Mouse (Mus musculus): ENCODE results near the gene Hcfc1r1. TPM values are rescaled to one million over a fixed set of nuclear protein-coding genes. Genes with fewer than 3 reads are reported as not detected.

Hcfc1r1 gene
- total RNA-seq (2023): 34.9 TPM

GRCm38 (mm10) chr17:23673424-23674073 is at the start of gene Hcfc1r1, which contains the start of gene Thoc6:
Gene Hcfc1r1 (plus strand): TSS chr17:23673596.
Gene Thoc6 (minus strand): TSS chr17:23673882.

GRCm38 (mm10) chr17:23644613-23645495 is 28.5 kb upstream of the Hcfc1r1 start, which contains the start of gene Mmp25:
Gene Mmp25 (minus strand): TSS chr17:23645277.

DNA sequence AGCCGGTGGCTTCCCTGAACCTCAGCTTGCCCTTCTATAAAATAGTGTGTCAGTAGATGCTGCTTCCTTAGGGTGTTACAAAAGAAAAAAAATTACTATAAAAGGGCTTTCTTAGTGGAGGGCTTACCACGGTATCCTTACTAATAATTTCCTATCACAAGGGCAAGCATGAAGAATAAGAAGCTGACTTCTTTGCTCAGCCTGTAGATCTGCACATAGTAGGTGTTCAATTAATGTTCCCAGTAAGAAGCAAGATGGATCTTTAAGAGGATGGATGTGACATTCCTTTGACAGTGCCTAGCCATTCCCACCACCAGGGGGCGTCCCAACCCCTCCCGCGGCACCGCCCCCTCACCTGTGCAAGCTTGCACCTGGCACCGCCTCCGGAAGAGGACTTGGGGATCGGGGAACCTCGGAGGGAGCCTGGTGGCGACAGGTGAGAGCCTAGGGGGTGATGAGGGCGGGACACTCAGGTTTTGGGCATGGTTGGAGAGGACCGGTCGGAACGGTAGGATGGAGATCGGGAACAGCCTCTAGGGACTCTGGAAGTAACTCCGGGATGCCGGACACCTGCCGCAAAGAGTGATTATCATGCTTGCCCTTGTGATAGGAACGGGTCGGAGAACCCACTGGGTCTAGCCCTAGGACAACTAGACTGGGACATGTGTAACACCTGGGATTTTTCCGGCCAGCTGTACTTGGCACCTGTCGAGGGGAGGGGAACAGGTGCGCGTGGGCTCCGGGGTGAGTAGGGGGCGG is 13.1 kb upstream of the Hcfc1r1 start, which contains the start of gene Bicdl2:
Gene Bicdl2 (plus strand): TSS at position 390 of the 759 bp plus-strand sequence.

GRCm38 (mm10) chr17:23677236-23677679 is 3.9 kb downstream of the Hcfc1r1 start, which contains the start of gene Tnfrsf12a:
Gene Tnfrsf12a (minus strand): TSS chr17:23677468.

GRCm38 (mm10) chr17:23679127-23679835 is 5.9 kb downstream of the Hcfc1r1 start, which contains the start of gene Cldn6:
Gene Cldn6 (plus strand): TSS chr17:23679249.

GRCm38 (mm10) chr17:23683856-23684672 is 10.7 kb downstream of the Hcfc1r1 start, which contains the start of gene Cldn9:
Gene Cldn9 (minus strand): TSS chr17:23684026.

GRCm38 (mm10) chr17:23722376-23723125 is 49.2 kb downstream of the Hcfc1r1 start, which contains the start of gene 1520401A03Rik:
Gene 1520401A03Rik (minus strand): TSS chr17:23722783.

Other genes with a start within 250 kb of the Hcfc1r1 start
- not detected for gene Vmn2r117, start 193.9 kb upstream of the Hcfc1r1 start, total RNA-seq (2023)
- 7.4 TPM for gene Zfp213, start 109.4 kb upstream of the Hcfc1r1 start, total RNA-seq (2023)
- gene Zfp13, start 74.1 kb upstream of the Hcfc1r1 start, total RNA-seq (2023): not detected
- not detected for gene Zscan10, start 72.7 kb upstream of the Hcfc1r1 start, total RNA-seq (2023)
- 0.34 TPM for gene Mmp25, start 28.3 kb upstream of the Hcfc1r1 start, total RNA-seq (2023)
- 0.34 TPM for gene Bicdl2, start 13.1 kb upstream of the Hcfc1r1 start, total RNA-seq (2023)
- gene Thoc6, start 286 bp downstream of the Hcfc1r1 start, total RNA-seq (2023): 23.4 TPM
- 38.4 TPM for gene Tnfrsf12a, start 3.9 kb downstream of the Hcfc1r1 start, total RNA-seq (2023)
- gene Cldn6, start 5.7 kb downstream of the Hcfc1r1 start, total RNA-seq (2023): not detected
- gene Cldn9, start 10.4 kb downstream of the Hcfc1r1 start, total RNA-seq (2023): not detected
- not detected for gene 1520401A03Rik, start 49.2 kb downstream of the Hcfc1r1 start, total RNA-seq (2023)
- 35.0 TPM for gene Pkmyt1, start 52.7 kb downstream of the Hcfc1r1 start, total RNA-seq (2023)
- 2.6 TPM for gene Paqr4, start 67.3 kb downstream of the Hcfc1r1 start, total RNA-seq (2023)
- gene Kremen2, start 72.2 kb downstream of the Hcfc1r1 start, total RNA-seq (2023): 1.1 TPM
- gene Flywch1, start 98.0 kb downstream of the Hcfc1r1 start, total RNA-seq (2023): 23.9 TPM
- gene Flywch2, start 112.5 kb downstream of the Hcfc1r1 start, total RNA-seq (2023): not detected
- 1,331 TPM for gene Srrm2, start 116.9 kb downstream of the Hcfc1r1 start, total RNA-seq (2023)
- gene Elob, start 155.5 kb downstream of the Hcfc1r1 start, total RNA-seq (2023): 176 TPM
- gene Prss33, start 162.5 kb downstream of the Hcfc1r1 start, total RNA-seq (2023): not detected
- gene Prss32, start 170.3 kb downstream of the Hcfc1r1 start, total RNA-seq (2023): not detected
- 0.86 TPM for gene Prss41, start 170.6 kb downstream of the Hcfc1r1 start, total RNA-seq (2023)
- gene Prss21, start 194.5 kb downstream of the Hcfc1r1 start, total RNA-seq (2023): not detected
- gene Dcpp1, start 207.3 kb downstream of the Hcfc1r1 start, total RNA-seq (2023): not detected
- not detected for gene Dcpp2, start 207.3 kb downstream of the Hcfc1r1 start, total RNA-seq (2023)
- gene Dcpp3, start 243.9 kb downstream of the Hcfc1r1 start, total RNA-seq (2023): not detected